Mouse (Mus musculus) urinary bladder, adult 2 months (tissue): Measurements from ENCODE around the gene Htra2. TPM values are rescaled to one million over a fixed set of nuclear protein-coding genes. Genes with fewer than 3 reads are reported as not detected.

Source experiments
- DNase-seq: peaks from one replicate; pipeline ENCODE4 v3.0.0; 2022; ENCODE audit warnings: low spot score
- polyA plus RNA-seq: library from polyadenylated mRNA; depleted of rRNA; stranded (reverse); fragments of >200 nt; gene quantifications from 2 replicates; pipeline ENCODE4 v1.2.3, GENCODE M21; 2012; rRNA removed

Htra2 gene
- 46.4 and 67.3 TPM in 2 replicates for polyA plus RNA-seq

DNA sequence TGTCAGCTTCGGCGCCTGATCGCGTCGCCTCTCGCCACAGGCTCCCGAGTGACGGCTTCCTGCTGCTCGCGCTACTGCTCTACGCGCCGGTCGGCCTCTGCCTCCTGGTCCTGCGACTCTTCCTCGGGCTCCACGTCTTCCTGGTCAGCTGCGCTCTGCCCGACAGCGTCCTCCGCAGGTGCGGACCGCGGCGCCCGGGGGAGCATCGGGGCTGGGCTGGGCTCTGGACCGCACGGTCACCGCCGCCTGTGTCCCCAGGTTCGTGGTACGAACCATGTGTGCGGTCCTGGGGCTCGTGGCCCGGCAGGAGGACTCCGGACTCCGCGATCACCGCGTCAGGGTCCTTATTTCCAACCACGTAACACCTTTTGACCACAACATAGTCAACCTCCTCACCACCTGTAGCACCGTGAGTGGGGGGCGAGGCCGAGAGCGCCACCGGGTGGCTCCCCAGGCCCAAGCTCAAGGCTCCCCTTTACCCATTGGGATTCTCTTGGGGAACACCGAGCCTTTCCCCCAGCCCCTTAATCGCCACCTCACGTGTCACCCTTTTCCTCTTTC, at the start of gene Htra2:
Htra2 (minus strand) TSS at position 403 of the 561 bp plus-strand sequence.
- no peak for DNase-seq

DNA sequence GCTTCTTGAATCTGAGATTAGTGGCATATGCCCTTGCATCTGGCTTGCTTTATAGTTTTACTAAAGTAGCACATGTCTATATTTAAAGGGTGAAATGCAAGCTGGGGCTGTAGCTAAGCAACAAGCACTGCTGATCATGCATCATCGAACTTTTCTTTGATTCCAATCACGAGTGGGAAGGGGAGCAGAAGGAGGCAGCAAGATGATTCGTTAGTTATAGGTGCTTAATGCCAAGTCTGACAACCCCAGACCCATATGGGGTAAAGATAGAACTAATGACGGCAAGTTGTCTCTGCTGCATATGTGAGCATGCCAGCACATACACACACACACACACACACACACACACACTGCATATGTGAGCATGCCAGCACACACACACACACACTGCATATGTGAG, 49.1 kb upstream of the Htra2 start:
- DNase-seq, result no peak

DNA sequence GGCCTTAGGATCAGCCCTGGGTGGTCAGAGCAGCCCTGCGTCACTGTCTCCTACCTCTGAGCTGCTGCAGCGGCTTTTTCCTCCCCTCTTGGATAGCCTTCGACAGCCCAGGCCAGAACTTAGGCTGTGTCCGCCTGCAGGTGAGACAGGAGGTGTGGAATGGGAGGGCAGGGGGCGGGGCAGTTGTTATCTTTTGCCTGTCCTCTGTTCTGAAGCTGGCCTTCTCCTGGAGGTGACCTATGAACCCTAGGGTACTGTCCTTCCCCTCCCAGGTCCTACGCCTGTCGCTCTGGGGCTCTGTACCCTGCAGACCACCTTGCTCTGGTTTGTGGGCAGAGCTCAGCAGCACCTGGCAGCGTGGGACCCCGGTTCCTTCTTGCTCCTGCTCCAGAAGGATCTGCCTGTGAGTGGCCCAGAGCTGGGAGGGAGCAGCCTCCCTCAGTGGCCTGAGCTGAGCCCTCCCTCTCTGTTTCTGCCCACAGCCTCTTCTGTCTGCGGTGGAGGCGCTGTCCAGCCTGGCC, 48.1 kb upstream of the Htra2 start:
- DNase-seq, result no peak

GRCm38 (mm10) chr6:83101688-83102556, 46.8 kb upstream of the Htra2 start:
- DNase-seq, result no peak

- peak; percentile 67 for DNase-seq
Observed at GRCm38 (mm10) chr6:83101316-83101687, 46.2 kb upstream of the Htra2 start, which contains the start of the genes Ccdc142 and Gm42688. Ccdc142 (plus strand) TSS chr6:83101601. Gm42688 (plus strand) TSS chr6:83101617.

GRCm38 (mm10) chr6:83098411-83098810, 43.3 kb upstream of the Htra2 start:
- no peak for DNase-seq

DNA sequence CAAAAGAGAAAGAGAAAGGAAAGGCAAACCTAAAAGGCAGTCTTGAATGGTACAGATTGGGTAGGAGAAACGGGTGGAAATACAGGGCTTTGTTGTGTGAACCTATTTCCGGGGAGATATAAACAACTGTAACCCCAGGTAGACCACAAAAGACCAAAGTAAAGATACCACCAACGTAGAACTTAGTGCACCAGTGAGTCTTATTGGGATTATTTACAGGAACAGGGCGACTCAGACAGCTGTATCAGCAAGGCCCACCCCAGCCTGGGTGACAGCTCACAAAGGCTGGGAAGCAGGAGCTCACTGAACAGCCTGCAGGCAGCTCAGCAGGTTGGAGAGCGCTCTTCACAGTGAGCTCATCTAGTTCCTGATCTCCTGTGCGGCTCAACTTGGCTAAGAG, 40.9 kb upstream of the Htra2 start:
- no peak for DNase-seq

DNA sequence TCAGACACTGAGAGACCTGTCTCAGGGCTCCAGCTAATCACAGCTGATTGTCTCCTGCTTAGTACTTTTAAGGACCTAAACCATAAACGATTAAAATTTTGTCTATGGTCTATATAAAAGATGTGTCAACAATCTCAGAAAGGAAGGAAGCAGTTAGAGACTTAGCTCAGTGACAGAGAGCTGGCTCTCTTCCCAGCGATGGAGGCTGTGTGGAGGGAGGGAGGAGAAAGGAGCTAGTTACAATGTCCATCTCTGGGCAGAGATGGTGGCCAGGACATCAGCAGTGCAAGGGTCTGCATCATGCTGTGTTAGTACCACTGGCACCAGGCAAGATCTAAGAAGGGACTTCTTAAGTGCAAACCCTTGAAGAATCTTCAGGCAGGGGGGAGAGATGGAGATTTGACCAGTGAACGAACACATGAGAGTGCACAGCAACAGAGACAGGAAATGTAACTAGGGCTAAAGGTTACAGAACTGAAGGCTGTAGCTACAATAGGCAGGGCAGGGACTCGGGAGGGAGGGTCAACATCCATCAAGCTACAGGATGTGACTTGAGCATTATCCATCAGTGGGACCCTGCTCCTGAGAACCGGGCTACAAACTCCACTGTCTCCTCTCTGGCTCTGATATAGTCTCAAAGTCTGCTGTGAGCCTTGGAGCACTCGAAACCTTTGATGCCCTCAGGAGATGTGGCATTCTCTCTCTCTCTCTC, 37.5 kb upstream of the Htra2 start:
- DNase-seq, result no peak

DNA sequence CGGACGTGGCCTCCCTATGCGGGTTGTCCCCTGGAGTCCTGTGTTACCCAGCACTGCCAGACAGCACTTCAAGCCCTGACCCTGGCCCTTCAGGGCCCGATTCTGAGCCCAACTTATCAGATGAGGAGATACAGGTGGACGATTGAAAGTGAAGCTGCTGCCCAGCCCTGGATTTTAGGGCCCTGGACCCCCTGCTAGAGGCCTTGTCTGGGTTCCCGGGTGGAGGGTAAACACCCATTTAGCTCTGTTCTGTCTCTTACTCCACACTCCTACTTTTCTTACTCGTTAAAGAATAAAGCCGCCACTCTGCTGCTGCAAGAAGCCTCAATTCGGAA, 32.8 kb upstream of the Htra2 start:
- DNase-seq, result no peak

DNA sequence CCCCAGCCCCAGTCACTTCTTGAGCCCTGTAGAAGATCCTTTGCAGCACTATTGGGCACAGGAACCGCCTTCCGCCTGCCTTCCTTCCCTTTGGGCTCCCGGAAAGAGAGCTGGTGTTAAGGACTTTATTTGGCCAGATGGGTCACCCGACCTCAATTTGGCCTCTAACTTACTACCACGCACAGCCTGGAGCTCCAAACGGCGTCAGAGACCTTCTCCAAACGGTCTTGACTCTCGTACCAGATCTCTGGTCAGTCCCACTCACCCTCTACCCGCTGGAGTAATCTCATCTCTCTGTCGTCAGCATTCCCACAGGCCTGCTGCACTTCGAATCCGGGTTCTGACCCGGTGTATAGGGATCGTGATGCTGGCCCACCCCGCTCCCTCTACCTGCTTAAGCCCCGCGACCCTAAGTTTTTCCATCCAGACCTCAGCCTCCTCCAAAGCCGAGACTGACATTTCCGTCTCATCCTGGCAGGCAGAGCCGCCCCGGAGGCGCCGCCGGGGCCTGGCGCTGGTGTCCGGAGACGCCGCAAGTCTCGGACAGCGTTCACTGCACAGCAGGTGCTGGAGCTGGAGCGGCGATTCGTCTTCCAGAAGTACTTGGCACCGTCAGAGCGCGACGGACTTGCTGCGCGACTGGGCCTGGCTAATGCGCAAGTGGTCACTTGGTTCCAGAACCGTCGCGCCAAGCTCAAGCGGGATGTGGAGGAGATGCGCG, 32.3 kb upstream of the Htra2 start:
- DNase-seq, result no peak

DNA sequence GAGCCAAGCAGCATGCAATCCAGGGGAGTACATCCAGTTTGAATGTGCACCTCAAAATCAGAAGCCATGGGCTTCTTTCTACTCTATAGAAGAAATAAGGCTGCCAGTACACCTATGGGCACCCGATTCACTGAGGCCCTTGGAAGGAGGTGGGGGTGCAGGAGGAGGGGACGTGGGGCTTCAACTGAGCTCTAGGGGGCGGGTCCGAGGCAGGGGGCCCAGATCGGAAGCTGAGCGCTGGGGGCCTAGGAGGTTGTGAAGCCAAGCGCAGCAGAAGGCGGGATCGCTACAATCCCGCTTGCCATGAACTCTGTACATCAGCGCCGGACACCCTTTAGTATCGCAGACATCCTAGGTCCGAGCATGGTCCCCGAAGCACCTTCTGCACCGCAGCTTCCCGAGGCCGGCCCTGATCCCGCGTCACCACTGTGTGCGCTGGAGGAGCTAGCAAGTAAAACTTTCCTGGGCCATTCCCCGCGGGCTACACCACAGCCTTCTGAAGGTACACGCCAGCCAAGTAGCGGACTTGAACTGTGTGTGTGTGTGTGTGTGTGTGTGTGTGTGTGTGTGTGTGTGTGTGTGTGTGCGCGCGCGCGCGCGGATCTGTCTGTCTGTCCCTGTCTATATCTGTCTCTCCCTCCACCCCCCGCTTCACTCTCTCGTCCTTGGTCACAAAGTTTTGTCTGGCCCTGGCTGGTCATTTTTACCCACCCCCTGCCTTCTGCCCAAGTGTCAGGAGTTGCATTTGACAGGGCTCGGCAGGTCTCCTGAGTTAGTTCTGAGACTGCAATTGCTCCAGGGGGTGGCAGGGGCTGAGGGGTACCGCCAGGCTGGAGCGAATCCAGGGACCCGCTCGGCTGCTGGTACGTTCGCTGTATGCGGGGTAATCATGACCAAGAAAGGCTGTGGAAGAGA, 31.3 kb upstream of the Htra2 start, which contains the start of gene Lbx2:
Lbx2 (plus strand) TSS at position 247 of the 915 bp plus-strand sequence.
- no peak for DNase-seq

GRCm38 (mm10) chr6:83084477-83084876, 29.4 kb upstream of the Htra2 start:
- DNase-seq, result no peak

- no peak for DNase-seq
Observed at GRCm38 (mm10) chr6:83083497-83083896, 28.4 kb upstream of the Htra2 start.

GRCm38 (mm10) chr6:83080210-83080609, 25.1 kb upstream of the Htra2 start:
- no peak for DNase-seq

- DNase-seq, result peak; percentile 98
Observed at GRCm38 (mm10) chr6:83078324-83078858, 23.3 kb upstream of the Htra2 start.

- no peak for DNase-seq
Observed at GRCm38 (mm10) chr6:83077630-83078323, 22.7 kb upstream of the Htra2 start, which contains the start of gene Pcgf1. Pcgf1 (plus strand) TSS chr6:83077869.

GRCm38 (mm10) chr6:83074979-83075378, 19.9 kb upstream of the Htra2 start:
- DNase-seq, result no peak

DNA sequence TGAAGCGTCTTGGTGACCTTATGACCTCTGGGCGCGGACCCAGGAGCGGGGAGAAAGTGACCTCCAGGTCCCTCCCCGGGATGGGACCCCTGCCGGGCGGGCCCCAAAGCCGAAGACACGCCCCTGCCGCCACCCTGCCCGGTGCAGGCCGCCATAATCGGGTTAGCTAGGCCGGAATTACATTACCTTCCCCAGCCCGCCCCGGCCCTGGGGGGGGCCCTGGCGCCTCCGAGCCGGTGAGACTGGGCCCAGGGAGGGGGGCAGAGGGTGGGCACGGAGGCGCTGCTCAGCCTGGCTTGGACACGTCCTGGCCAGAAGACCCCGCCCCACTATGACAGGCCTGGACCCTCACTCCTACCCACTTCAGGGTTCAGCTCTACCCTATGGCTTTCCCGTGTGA, 16.1 kb upstream of the Htra2 start:
- DNase-seq, result no peak

DNA sequence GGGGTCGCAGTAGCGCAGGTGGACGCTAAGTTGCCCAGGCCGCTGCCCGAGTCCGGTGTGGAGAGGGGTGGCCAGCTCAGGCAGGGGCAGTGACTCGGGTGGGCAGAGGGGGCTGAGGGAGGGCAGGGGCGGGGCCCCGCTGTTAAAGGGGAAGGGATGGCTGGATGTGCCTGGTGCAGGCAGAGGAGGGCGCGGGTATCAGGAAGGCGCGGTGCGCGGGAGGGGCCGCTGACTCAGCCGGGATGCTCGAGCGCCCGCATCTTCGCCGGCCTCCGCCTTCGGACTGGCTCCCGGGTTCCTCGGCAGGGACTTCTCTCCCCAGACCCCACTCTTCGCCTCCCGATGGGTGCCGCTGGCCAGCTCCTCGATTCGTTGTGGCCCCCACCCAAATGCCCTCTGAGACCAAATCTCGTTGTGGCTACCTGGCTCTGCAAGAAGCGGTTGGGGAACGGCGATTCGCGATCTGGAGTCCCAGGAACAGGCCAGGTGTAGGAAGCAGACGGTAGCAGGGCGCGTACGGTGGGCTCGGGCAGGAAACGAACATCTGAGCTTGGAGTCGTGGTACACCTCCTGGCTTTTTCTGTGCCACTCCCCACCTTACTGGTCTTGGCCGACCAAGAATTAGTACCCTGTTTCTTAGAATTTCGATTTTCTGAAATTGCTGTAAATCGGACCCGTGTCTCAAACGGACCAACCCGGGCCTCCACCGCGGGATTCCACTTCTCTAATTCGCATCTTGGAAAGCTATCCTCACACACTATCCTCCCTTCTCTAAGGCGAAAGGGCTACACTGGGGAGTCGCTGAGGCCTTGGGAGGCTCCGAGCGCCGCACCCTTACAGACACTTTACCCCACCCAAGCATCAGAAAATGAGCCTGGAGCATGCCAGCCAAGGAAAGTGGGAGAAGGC, 15.5 kb upstream of the Htra2 start:
- DNase-seq, result no peak
